Mouse (Mus musculus) kidney, adult 2 months (tissue): ENCODE data around the gene Trim10. TPM values are rescaled to one million over a fixed set of nuclear protein-coding genes. Genes with fewer than 3 reads are reported as not detected.

Source experiments
- DNase-seq: peaks from one replicate; pipeline ENCODE4 v3.0.0; 2021
- H3K27ac ChIP-seq: fragments of 200-500 bp; 2 replicates; pipeline ENCODE4 v1.5.1; 2012; ENCODE audit warnings: low read depth, low read length, control low read depth, inconsistent platforms; ENCODE audit not compliant: insufficient read depth
- H3K27me3 ChIP-seq: fragments of 200-500 bp; replicated peaks from 2 replicates; pipeline ENCODE4 v1.6.1; 2012; ENCODE audit warnings: mild to moderate bottlenecking, moderate library complexity, low read length, inconsistent platforms; ENCODE audit not compliant: control insufficient read depth, insufficient read depth
- H3K36me3 ChIP-seq: fragments of 200-500 bp; 2 replicates; pipeline ENCODE4 v1.6.1; 2012; ENCODE audit warnings: mild to moderate bottlenecking, moderate library complexity, low read length, inconsistent platforms; ENCODE audit not compliant: control insufficient read depth, insufficient read depth
- H3K4me1 ChIP-seq: fragments of 200-500 bp; 2 replicates; pipeline ENCODE4 v1.6.1; 2011; ENCODE audit warnings: low read length; ENCODE audit not compliant: control insufficient read depth, insufficient read depth
- H3K4me3 ChIP-seq: fragments of 200-500 bp; 2 replicates; pipeline ENCODE4 v1.5.1; 2011; ENCODE audit warnings: mild to moderate bottlenecking, low read depth, low read length, control low read depth; ENCODE audit not compliant: insufficient read depth
- CTCF ChIP-seq: fragments of 200-500 bp; conservative IDR thresholded peaks from 2 replicates; pipeline ENCODE4 v1.5.1; 2011; ENCODE audit warnings: low read depth, mild to moderate bottlenecking, control low read depth, low read length, moderate library complexity, mixed read lengths; ENCODE audit not compliant: insufficient read depth, insufficient read length
- POLR2A ChIP-seq: fragments of 200-500 bp; IDR thresholded peaks from one replicate; pipeline ENCODE4 v1.6.1; 2011; ENCODE audit warnings: low read depth, low read length, control low read depth
- WGBS: fragments of 180-500 bp; shearing (Covaris S2); methylation state at CpG from one replicate; pipeline ENCODE4 v1.1.7; 2018; 5-methylcytosine and 5-hydroxymethylcytosine counted together
- polyA plus RNA-seq: library from polyadenylated mRNA; depleted of rRNA; stranded (reverse); fragments of >200 nt; gene quantifications from 2 replicates; pipeline ENCODE4 v1.2.3, GENCODE M21; 2012

Trim10 gene
- polyA plus RNA-seq, 1 experiment, result 0.11 TPM

DNA sequence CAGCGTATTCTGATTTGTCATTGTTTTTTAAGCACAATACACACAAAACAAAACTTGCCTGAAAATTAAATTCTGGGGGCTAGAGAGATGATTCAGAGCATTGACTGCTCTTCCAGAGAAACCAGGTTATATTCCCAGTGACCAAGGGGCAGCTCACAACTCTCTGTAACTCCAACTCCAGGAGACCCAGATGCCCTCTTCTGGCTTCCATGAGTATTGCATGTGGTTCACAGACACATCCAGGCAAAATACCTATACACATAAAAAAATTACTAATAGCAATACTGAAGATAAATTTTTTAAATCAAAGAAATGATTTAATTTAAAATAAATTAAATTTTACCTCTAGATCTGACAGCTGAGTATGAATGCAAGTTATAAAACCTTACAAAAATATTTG lies 27.2 kb downstream of the Trim10 start:
- Histone ChIP-seq H3K27me3 (no peaks in the 10 kb centered on the region), H3K4me3 (no peak overlapping the region), H3K27ac (no peak overlapping the region), H3K4me1 (no peaks in the 10 kb centered on the region), H3K36me3 (no peaks in the 10 kb centered on the region)
- WGBS, result 92% methylated on average over 1 of the region's 1 CpGs
- TF ChIP-seq POLR2A (no peak), CTCF (peak; percentile 57)
- peak; percentile 59 for DNase-seq

GRCm38 (mm10) chr17:36897065-36897464 lies 27.7 kb downstream of the Trim10 start:
- Histone ChIP-seq H3K27me3 (no peaks in the 10 kb centered on the region), H3K4me3 (no peak overlapping the region), H3K27ac (no peak overlapping the region), H3K36me3 (no peaks in the 10 kb centered on the region), H3K4me1 (no peaks in the 10 kb centered on the region)
- DNase-seq, result no peak
- TF ChIP-seq POLR2A, result no peak
- TF ChIP-seq CTCF, result no peak

DNA sequence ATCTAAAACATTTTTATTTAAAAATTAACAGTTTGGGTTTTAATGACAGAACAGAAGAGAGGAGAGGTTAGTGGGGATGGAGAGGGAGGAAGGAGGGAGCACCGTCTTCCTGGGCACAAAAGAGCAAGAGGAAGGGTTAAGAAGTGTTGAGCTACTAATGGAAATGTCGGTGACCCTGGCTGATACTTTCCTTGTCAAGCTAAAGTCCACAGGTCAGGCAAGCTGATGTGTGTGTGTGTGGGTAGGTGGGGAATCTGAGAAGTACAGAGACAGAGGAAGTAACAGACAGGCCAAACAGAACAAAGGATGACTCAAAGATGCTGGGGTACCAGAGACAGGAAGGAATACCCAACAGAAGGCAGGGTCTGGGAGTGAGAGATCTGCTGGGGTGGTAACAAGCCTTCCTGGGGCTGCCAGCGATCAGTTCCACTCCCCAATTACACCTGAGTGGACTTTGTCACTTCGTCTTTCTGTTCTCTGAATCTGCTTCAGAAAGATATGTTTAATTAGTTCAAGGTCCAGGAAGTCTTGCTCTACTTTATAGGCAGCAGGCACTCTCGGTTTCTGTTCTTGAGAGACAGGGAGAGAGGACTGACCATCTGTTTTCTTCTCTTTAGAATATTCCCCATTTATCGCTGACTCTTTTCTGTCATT lies 28.3 kb downstream of the Trim10 start, which contains the start of gene Trim31:
Trim31 (plus strand) TSS at position 567 of the 654 bp plus-strand sequence.
- H3K27ac ChIP-seq, result no peak within 1 kb of the TSS
- no peaks in the 10 kb centered on the region for H3K27me3 ChIP-seq
- DNase-seq, result no peak
- H3K36me3 ChIP-seq, result no peaks in the 10 kb centered on the region
- no peak within 1 kb of the TSS for H3K4me3 ChIP-seq
- H3K4me1 ChIP-seq, result no peaks in the 10 kb centered on the region
- 55% methylated on average over 6 of the region's 6 CpGs for WGBS
- TF ChIP-seq CTCF (no peak), POLR2A (no peak)

GRCm38 (mm10) chr17:36899376-36899775 lies 30.0 kb downstream of the Trim10 start:
- WGBS, result 89% methylated on average over 4 of the region's 4 CpGs
- TF ChIP-seq POLR2A, result no peak
- no peak for TF ChIP-seq CTCF
- Histone ChIP-seq H3K27me3 (no peaks in the 10 kb centered on the region), H3K4me3 (no peak overlapping the region), H3K27ac (no peak overlapping the region), H3K36me3 (no peaks in the 10 kb centered on the region), H3K4me1 (no peaks in the 10 kb centered on the region)
- DNase-seq, result no peak

- 86% methylated on average over 5 of the region's 5 CpGs for WGBS
- H3K27me3 ChIP-seq, result no peaks in the 10 kb centered on the region
- H3K4me1 ChIP-seq, result no peaks in the 10 kb centered on the region
- H3K36me3 ChIP-seq, result no peaks in the 10 kb centered on the region
- no peak for DNase-seq
- no peak overlapping the region for H3K4me3 ChIP-seq
- H3K27ac ChIP-seq, result no peak overlapping the region
- TF ChIP-seq CTCF, result no peak
Measured at GRCm38 (mm10) chr17:36900001-36900400, 30.6 kb downstream of the Trim10 start.

DNA sequence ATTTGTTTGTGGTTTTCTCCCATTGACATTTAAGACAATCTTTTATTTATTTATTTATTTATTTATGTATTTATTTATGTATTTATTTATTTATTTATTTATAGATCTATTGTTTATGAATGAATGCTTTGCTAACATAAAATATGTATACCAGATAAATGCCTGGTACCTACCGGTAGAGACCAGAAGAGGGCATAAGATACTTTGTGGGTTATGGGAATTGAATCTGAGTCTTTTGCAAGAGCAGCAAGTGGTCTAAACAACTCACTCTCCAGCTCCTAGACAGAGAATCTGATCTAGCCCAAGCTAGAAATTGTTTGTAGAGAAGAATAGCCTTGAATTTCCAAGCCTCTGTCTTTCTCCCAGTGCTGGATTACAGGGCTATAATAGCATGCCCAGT lies 31.3 kb downstream of the Trim10 start:
- 36% methylated on average over 1 of the region's 1 CpGs for WGBS
- Histone ChIP-seq H3K4me3 (no peak overlapping the region), H3K36me3 (no peaks in the 10 kb centered on the region), H3K27me3 (no peaks in the 10 kb centered on the region), H3K27ac (no peak overlapping the region), H3K4me1 (no peaks in the 10 kb centered on the region)
- TF ChIP-seq POLR2A (no peak), CTCF (no peak)
- DNase-seq, result no peak

GRCm38 (mm10) chr17:36903651-36904050 lies 34.3 kb downstream of the Trim10 start:
- no peak overlapping the region for H3K27ac ChIP-seq
- H3K4me3 ChIP-seq, result no peak overlapping the region
- no peaks in the 10 kb centered on the region for H3K36me3 ChIP-seq
- no peaks in the 10 kb centered on the region; the same call in 1 of the 2 replicates for H3K27me3 ChIP-seq
- no peaks in the 10 kb centered on the region for H3K4me1 ChIP-seq
- DNase-seq, result no peak
- WGBS, result 73% methylated on average over 3 of the region's 3 CpGs
- TF ChIP-seq CTCF (no peak), POLR2A (no peak)

- TF ChIP-seq CTCF (no peak), POLR2A (no peak)
- Histone ChIP-seq H3K4me3 (no peak overlapping the region), H3K4me1 (no peaks in the 10 kb centered on the region), H3K36me3 (no peaks in the 10 kb centered on the region), H3K27me3 (no peaks in the 10 kb centered on the region; the same call in 1 of the 2 replicates), H3K27ac (no peak overlapping the region)
- WGBS, result 36% methylated on average over 1 of the region's 1 CpGs
- DNase-seq, result no peak
Measured at GRCm38 (mm10) chr17:36908235-36908634, 38.9 kb downstream of the Trim10 start.
